Mouse (Mus musculus) cerebellum, adult 2 months (tissue): ENCODE measurements around the gene Pigw.

Experiments
- CTCF ChIP-seq: fragments of 200-500 bp; IDR thresholded peaks from 2 replicates; pipeline ENCODE4 v1.5.1; 2011; ENCODE audit warnings: low read depth, mild to moderate bottlenecking, control low read depth, low read length, moderate library complexity, borderline replicate concordance; ENCODE audit not compliant: insufficient read depth
- POLR2A ChIP-seq: fragments of 200-500 bp; IDR thresholded peaks from 2 replicates; pipeline ENCODE4 v1.6.1; 2011; ENCODE audit warnings: low read length, control low read depth, borderline replicate concordance; ENCODE audit not compliant: insufficient read depth

- TF ChIP-seq CTCF (no peak), POLR2A (no peak)
These were observed 40.9 kb upstream of the Pigw start for GRCm38 (mm10) chr11:84920981-84921380.
